ENCODE assay signal across 8 mouse cellular contexts in the genomic region with DNA sequence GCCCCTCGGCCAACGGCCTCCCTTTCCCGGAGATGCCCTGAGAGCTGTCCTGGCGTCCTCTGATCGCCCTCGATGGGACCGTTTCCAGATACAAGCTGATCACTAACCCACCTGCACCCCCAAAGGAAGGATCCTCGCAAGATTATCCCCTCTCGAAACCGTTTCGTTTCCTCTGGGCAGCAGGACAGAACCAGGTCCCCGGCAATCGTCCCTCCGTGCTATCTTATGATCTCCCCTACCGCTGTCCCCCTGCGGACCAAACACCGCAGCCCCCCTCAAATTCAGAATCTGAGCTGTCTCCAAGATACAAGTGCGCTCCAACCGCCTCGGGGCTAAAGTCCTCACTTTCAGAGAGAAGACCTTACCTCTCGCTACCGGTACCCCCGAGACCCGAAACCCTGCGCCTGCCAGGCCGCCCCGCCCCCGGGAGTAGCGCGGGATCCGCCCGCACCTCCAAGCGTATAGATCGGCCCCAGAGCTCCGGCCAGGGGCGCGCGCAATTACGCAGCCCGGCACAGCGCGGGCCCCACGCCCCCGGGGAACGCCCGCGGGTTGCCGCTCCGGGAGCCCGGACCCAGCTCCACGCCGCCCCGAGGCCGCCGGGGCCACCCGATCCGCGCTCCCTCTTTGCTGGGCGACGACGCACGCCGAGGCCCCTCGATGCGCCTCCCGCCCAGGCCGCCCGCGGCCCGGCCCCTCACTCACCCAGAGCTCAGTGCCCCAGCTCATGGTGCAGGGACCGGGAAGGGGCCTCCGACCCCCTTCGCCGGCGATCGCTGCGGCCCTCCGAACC. TPM values are rescaled to one million over a fixed set of nuclear protein-coding genes. Genes with fewer than 3 reads are reported as not detected.
A peak's percentile ranks its signal among the peaks of the same experiment; 100 is the strongest.
DNase-seq lines count a peak whose midpoint lies in the region; ATAC-seq and TF ChIP-seq lines count a peak whose summit lies in the region.

No protein-coding gene starts in this region.

- H3K4me1 ChIP-seq in kidney, embryonic 14.5 days (ENCODE audit: control insufficient read depth, insufficient read depth, low read length) = 0 out of 2 replicates have a peak, but pooled peaks cover 5% of the 10 kb centered on the region
- 0 out of 2 replicates have a peak, but pooled peaks cover 3% of the 10 kb centered on the region for H3K4me1 ChIP-seq in midbrain, embryonic 11.5 days (ENCODE audit: control insufficient read depth, insufficient read depth, low read length)
- no peaks in the 10 kb centered on the region for H3K4me1 ChIP-seq in stomach, postnatal 0 days (replicated peaks; ENCODE audit: control insufficient read depth, insufficient read depth)

- no peak for TF ChIP-seq EP300 in stomach, postnatal 0 days (optimal IDR thresholded peaks at IDR 0.05)

- H3K27me3 ChIP-seq in kidney, embryonic 14.5 days (ENCODE audit: control insufficient read depth, insufficient read depth, low read length) = no peaks in the 10 kb centered on the region
- peaks cover 4% of the 10 kb centered on the region; the same call in 1 of the 2 replicates for H3K27me3 ChIP-seq in midbrain, embryonic 11.5 days (ENCODE audit: control insufficient read depth, insufficient read depth, low read length)
- H3K27me3 ChIP-seq in stomach, postnatal 0 days (ENCODE audit: control insufficient read depth, insufficient read depth, low read length) = no peaks in the 10 kb centered on the region

- no peaks in the 10 kb centered on the region for H3K9me3 ChIP-seq in kidney, embryonic 14.5 days (ENCODE audit: control insufficient read depth, low read length)
- no peaks in the 10 kb centered on the region for H3K9me3 ChIP-seq in midbrain, embryonic 11.5 days (ENCODE audit: control insufficient read depth, low read length)
- no peaks in the 10 kb centered on the region for H3K9me3 ChIP-seq in stomach, postnatal 0 days (ENCODE audit: control insufficient read depth, low read length)

- H3K4me2 ChIP-seq in kidney, embryonic 14.5 days (replicated peaks; ENCODE audit: low read depth, low read length) = peak overlapping the region; percentile 90
- peak overlapping the region; percentile 95 for H3K4me2 ChIP-seq in midbrain, embryonic 11.5 days
- peak overlapping the region; percentile 82 for H3K4me2 ChIP-seq in stomach, postnatal 0 days (replicated peaks; ENCODE audit: low read depth)

- peak; percentile 65 for ATAC-seq in kidney, embryonic 14.5 days (ENCODE audit: low FRiP score, low TSS enrichment)
- ATAC-seq in midbrain, embryonic 11.5 days (ENCODE audit: low FRiP score) = peak; percentile 75
- peak; percentile 62 for ATAC-seq in stomach, postnatal 0 days (ENCODE audit: low FRiP score, low TSS enrichment)

- no peak for TF ChIP-seq CTCF in stomach, postnatal 0 days (IDR thresholded peaks at IDR 0.05; ENCODE audit: low read depth)

- peaks cover under 1% of the 10 kb centered on the region; the same call in 1 of the 2 replicates for H3K36me3 ChIP-seq in kidney, embryonic 14.5 days (ENCODE audit: control insufficient read depth, insufficient read depth, low read length)
- no peaks in the 10 kb centered on the region for H3K36me3 ChIP-seq in midbrain, embryonic 11.5 days (ENCODE audit: control insufficient read depth, insufficient read depth, low read length)
- no peaks in the 10 kb centered on the region for H3K36me3 ChIP-seq in stomach, postnatal 0 days (ENCODE audit: control insufficient read depth, insufficient read depth, low read length)

- peak overlapping the region; percentile 84 for H3K9ac ChIP-seq in kidney, embryonic 14.5 days (ENCODE audit: low read depth, low read length)
- H3K9ac ChIP-seq in midbrain, embryonic 11.5 days (ENCODE audit: low read length) = peak overlapping the region; percentile 87
- H3K9ac ChIP-seq in stomach, postnatal 0 days (ENCODE audit: low read length) = peak overlapping the region; percentile 96

- H3K27ac ChIP-seq in kidney, embryonic 14.5 days (ENCODE audit: low read depth, low read length) = peak overlapping the region; percentile 75
- peak overlapping the region; percentile 25; the same call in 1 of the 2 replicates for H3K27ac ChIP-seq in midbrain, embryonic 11.5 days (ENCODE audit: low read depth, low read length)
- peak overlapping the region; percentile 88 for H3K27ac ChIP-seq in stomach, postnatal 0 days (replicated peaks)

- WGBS in kidney, embryonic 14.5 days = under 1% methylated on average over 64 of the region's 78 CpGs
- WGBS in midbrain, embryonic 11.5 days = under 1% methylated on average over 66 of the region's 78 CpGs
- under 1% methylated on average over 68 of the region's 78 CpGs for WGBS in stomach, postnatal 0 days

- peak overlapping the region; percentile 88 for H3K4me3 ChIP-seq in kidney, embryonic 14.5 days (ENCODE audit: low read length)
- peak overlapping the region; percentile 83 for H3K4me3 ChIP-seq in midbrain, embryonic 11.5 days (ENCODE audit: low read depth, low read length)
- peak overlapping the region; percentile 98 for H3K4me3 ChIP-seq in stomach, postnatal 0 days (ENCODE audit: low read depth, low read length)

- DNase-seq in embryo, embryonic 10.5 days (ENCODE audit: low spot score) = peak; percentile 49
- DNase-seq in embryo, embryonic 10 days (ENCODE audit: low spot score) = no peak
- peak; percentile 63 for DNase-seq in 3T3-L1 (ENCODE audit: low read depth, low spot score)
- DNase-seq in cerebellum, adult 11-12 months = peak; percentile 70
- DNase-seq in frontal cortex, postnatal 36 days (ENCODE audit: low spot score in 2 of 2) = peak; percentile 35 to 48
- peak; percentile 94 for DNase-seq in midbrain, embryonic 11.5 days (ENCODE audit: low spot score, missing footprints)
- peak; percentile 42 for DNase-seq in stomach, postnatal 0 days (ENCODE audit: low spot score)

RNA-seq across cellular contexts. Expression of a gene that starts 0.5 kb away (rescaled TPM):
- polyA plus RNA-seq in kidney, embryonic 14.5 days (2014; fragmentation: Nextera tagmentation; extraction: Ambion mirVana) = 12.2 and 24.1 TPM in 2 replicates
- 10.8 and 11.5 TPM in 2 replicates for polyA plus RNA-seq in midbrain, embryonic 11.5 days (2014; fragmentation: Nextera tagmentation; extraction: Ambion mirVana)
- polyA plus RNA-seq in stomach, postnatal 0 days (2015; fragmentation: Nextera tagmentation; extraction: Ambion mirVana) = 15.7 and 16.3 TPM in 2 replicates

RNA-seq across cellular contexts. Expression of a gene that starts 10.8 kb away (rescaled TPM):
- 26.6 and 27.5 TPM in 2 replicates for polyA plus RNA-seq in kidney, embryonic 14.5 days (2014; fragmentation: Nextera tagmentation; extraction: Ambion mirVana)
- 26.5 and 27.8 TPM in 2 replicates for polyA plus RNA-seq in midbrain, embryonic 11.5 days (2014; fragmentation: Nextera tagmentation; extraction: Ambion mirVana)
- polyA plus RNA-seq in stomach, postnatal 0 days (2015; fragmentation: Nextera tagmentation; extraction: Ambion mirVana) = 23.7 and 25.4 TPM in 2 replicates

Comparison
In these comparisons a context has a peak if more than half of its experiments do, and no peak if none do; other contexts are left out.
1. H3K27ac ChIP-seq: peak in every context shown above with its lines; median percentile 88 in stomach, postnatal 0 days; 75 in kidney, embryonic 14.5 days; 25 in midbrain, embryonic 11.5 days.